Mouse (Mus musculus): ENCODE results near the gene Lrp1.
A peak's percentile ranks its signal among the peaks of the same experiment; 100 is the strongest.

Lrp1 gene

DNA sequence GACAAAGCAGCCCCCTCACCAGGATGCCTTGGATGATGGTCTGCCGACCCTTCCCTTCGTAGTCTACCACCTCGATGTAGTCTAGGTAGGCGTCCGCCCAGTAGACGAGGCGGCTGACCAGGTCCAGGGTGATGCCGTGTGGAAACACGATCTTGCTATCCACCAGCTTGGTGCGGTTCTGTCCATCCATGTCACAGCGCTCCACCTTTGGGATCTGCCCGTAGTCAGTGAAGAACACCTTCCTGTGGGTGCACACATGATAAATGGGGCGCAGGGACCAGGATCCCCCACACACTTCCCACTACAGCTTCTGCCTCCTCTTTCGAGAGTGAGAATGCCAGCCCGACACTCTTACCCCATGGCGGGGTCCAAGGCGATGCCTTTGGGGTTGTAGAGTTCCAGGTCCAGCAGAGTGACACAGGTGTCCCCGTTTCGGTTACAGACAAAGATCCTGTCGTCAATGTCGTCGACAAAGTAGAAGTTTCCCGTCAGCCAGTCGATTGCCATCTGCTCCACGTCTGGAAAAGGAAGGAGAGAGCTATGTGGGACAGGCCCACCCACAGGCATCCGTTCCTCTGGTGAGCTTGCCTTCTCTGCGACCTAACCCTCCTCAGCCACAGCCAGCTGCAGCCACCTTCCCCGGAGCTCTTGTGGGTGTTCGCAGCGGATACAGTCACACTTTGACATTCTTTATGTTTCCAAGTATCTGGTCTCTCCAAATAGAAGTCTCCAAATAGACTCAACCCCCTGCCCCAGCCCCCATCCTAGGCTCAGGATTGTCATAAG, 25.8 kb downstream of the Lrp1 start:
- DNase-seq (ENCODE audit: low read depth in 1 of 2, low spot score in 2 of 2) = no peak

DNA sequence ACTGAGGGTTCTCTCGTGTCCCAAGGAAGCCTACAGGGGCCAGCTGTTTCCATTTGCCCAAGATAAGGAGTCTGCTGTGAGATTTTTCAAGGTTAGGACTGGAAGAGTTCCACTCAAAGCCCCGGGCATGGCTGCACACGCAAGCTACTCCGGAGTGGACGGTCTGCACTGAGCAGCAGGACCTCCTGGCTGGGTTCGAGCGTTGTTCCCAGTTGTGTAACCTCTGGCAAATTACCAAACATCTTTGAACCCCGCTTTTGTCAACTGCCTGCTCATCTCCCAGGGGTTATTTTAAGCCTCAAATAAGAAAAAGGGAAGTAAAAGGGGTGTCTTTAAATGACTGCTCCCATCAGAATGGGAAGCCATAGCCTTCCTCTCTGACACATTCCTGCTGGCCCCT, 26.5 kb downstream of the Lrp1 start:
- DNase-seq (ENCODE audit: low read depth in 1 of 2, low spot score in 2 of 2) = peak in 1 of 2 experiments; percentile 52

- no peak for DNase-seq (ENCODE audit: low read depth in 1 of 2, low spot score in 2 of 2)
Measured at GRCm38 (mm10) chr10:127592850-127593249, 28.1 kb downstream of the Lrp1 start.

GRCm38 (mm10) chr10:127592423-127592822, 28.5 kb downstream of the Lrp1 start:
- no peak for DNase-seq (ENCODE audit: low read depth in 1 of 2, low spot score in 2 of 2)

- no peak for DNase-seq (ENCODE audit: low read depth in 1 of 2, low spot score in 2 of 2)
Measured at GRCm38 (mm10) chr10:127591514-127591913, 29.4 kb downstream of the Lrp1 start.

DNA sequence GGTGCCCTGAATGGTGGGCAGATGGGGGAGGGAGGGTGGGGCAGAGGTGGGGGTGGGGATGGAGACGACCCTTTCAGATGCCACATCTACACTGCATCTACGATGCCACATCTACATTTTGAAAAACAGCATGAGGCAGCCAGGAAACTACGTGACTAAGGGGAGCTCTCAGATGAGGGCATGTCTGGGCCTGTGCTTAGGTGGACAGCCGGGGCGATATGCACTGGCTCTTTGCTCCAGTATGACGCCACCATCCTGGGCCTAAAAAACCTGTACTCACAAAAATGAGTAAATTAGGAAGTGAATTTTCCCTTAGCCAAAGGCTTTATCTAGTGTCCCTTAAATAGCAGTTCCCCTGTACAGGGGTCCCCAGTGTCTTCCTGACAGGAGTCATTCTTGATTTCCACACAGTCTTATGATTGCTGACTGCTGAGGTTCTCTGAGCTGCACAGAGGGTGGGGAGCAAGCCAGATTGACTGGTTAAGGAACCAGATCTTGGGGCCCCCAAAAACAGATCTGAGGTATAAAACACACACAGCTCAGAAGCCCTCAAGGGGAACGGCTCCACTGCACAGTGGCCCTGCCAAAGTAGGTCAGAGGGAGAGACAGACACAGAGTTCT, 30.0 kb downstream of the Lrp1 start:
- no peak for DNase-seq (ENCODE audit: low read depth in 1 of 2, low spot score in 2 of 2)

GRCm38 (mm10) chr10:127590256-127590655, 30.7 kb downstream of the Lrp1 start:
- peak in 1 of 2 experiments; percentile 18 for DNase-seq (ENCODE audit: low read depth in 1 of 2, low spot score in 2 of 2)

DNA sequence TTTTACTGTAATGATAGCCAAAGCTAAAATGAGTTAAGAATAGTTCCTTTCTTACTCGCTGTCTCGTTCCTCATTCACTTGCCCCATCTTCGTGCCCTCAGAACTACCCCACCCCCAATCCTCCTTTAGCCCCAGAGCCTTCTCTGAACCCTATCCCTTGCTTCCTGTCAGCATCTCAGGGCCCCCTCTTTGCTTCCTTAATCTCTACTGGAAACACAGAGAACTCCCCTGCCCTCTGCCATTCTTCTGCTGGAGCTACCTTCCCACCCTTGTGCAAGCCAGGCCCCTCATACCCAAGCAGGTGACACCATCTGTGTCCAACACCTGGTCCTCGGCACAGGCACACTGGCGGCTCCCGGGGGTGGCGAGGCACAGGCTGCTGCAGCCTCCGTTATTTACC, 33.2 kb downstream of the Lrp1 start:
- peak in 1 of 2 experiments; percentile 21 for DNase-seq (ENCODE audit: low read depth in 1 of 2, low spot score in 2 of 2)

- DNase-seq (ENCODE audit: low read depth in 1 of 2, low spot score in 2 of 2) = no peak
Measured at GRCm38 (mm10) chr10:127586209-127586608, 34.7 kb downstream of the Lrp1 start.

DNA sequence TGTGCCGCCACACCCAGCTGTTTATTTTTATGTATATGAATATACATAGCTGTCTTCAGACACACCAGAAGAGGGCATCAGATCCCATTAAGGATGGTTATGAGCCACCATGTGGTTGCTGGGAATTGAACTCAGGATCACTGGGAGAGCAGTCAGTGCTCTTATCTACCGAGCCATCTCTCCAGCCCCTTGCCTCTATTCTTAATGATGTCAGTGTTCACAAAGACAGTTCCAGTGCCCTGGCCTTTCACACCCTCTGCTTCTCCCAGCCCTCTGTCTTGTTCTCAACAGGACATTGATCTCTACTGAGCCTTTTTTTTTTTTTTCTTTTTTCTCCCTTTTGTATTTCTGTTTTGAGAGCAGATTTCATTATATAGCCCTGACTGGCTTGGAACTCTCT, 35.4 kb downstream of the Lrp1 start:
- no peak for DNase-seq (ENCODE audit: low read depth in 1 of 2, low spot score in 2 of 2)

GRCm38 (mm10) chr10:127583649-127584048, 37.3 kb downstream of the Lrp1 start:
- DNase-seq (ENCODE audit: low read depth in 1 of 2, low spot score in 2 of 2) = no peak

DNA sequence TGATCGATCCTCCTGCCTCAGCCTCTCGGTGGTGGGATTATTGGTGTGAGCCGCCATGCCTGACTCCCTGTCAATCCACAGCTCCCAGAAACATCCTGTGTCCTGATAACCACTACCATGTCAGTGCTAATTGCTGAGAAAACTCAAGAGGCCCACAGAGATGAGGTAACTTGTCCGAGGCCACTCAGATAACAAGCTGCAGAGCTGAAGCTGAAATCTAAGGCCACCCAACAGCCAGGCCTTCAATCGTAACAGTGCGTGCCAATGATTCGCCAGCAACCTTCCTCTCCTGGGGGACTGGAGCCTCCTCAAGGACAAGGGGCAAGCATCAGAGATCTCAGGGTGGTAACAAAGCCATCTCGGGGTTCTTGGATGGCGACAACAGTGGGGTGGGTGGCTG, 39.7 kb downstream of the Lrp1 start:
- DNase-seq (ENCODE audit: low read depth in 1 of 2, low spot score in 2 of 2) = no peak

DNA sequence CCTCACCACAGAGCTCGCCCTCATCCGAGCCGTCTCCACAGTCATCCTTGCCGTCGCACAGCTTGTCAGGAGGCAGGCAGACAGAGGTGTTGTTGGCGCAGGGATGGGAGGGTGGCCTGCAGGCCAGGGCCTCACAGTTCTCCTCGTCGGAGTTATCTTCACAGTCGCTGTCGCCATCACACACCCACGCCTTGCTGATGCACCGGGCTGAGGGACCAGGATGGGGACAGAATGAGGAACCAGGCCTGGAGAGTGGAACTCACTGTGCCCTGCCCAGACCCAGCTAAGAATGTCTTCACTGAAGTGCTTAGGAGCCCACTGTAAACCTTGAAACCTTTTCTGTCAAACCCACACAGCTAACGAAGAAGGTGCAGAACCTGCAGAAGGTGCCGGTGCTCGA, 43.0 kb downstream of the Lrp1 start:
- DNase-seq (ENCODE audit: low read depth in 1 of 2, low spot score in 2 of 2) = peak in 1 of 2 experiments; percentile 40

GRCm38 (mm10) chr10:127577156-127577555, 43.8 kb downstream of the Lrp1 start:
- DNase-seq (ENCODE audit: low read depth in 1 of 2, low spot score in 2 of 2) = no peak

- peak in 1 of 2 experiments; percentile 68 for DNase-seq (ENCODE audit: low read depth in 1 of 2, low spot score in 2 of 2)
Measured at GRCm38 (mm10) chr10:127576381-127576961, 44.5 kb downstream of the Lrp1 start.

DNA sequence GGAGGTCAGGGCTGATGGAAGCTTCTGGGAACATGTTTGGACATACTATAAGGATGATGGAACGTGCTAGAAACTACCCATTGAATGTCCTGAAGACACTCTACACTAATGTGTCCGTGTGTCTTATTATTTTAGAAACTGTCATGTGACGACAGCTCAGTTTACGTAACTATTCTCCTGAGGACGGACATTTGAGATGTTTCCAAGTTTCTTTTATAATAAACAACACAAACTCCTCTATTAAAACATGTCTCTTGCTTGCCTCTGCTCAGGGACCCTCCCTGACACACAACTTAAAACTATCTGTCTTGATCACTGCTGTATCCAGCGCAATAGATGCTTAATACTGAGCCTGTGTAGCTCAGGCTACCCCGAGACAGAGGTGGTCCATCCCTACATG, 45.2 kb downstream of the Lrp1 start:
- DNase-seq (ENCODE audit: low read depth in 1 of 2, low spot score in 2 of 2) = no peak

- DNase-seq (ENCODE audit: low read depth in 1 of 2, low spot score in 2 of 2) = no peak
Measured at GRCm38 (mm10) chr10:127572281-127572680, 48.7 kb downstream of the Lrp1 start.

DNA sequence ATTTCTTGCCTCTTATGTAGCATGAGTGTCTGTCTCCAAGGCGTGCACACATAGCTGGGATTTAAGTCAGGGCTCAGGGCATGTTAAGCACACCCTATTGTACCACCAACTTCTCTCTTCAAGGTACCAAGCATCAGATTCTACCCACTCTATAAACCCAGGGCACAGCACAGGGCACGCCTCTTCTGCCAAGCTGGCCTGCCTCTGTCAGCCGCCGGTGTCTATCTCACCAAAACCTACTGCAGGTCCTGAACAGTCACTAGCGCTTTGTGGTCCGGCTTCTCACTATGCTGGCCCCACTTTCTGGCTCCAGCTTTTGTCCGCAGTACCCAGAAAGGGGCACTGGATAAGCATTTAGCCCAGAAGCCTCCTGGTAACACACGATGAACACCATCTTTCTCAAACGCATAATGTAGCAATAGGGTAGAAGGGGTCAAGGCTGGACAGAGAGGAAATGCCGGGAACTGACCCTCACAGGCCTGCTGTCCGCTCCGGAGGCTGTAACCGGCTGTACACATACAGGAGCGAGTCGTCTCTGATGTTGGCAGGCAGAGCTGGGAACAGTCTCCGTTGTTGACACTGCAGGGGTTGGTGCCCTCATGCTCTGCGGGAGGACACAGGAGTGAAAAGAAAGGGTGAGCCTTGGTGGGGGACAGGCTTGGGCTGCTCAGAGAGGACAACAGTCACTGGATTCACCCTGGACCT, 49.9 kb downstream of the Lrp1 start:
- no peak for DNase-seq (ENCODE audit: low read depth in 1 of 2, low spot score in 2 of 2)

DNA sequence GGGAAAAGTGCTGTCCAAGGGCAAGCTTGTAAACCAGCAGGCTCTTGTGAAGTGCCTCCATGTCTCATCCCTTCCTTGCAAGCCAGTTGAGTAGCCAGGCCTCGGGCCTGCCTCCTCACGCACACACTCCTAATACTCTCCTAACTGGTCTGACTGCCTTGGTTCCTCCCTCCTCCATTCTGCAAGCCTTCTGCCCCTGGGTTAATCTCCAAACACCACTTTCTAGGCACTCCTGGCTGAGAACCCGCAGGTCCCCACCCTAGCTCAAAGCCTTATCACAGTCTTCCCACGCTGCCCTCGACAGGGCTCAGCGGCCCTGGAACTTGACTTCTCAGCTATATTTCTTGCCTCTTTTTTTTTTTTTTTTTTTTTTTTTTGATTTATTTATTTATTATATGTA, 50.6 kb downstream of the Lrp1 start:
- no peak for DNase-seq (ENCODE audit: low read depth in 1 of 2, low spot score in 2 of 2)

- DNase-seq (ENCODE audit: low read depth in 1 of 2, low spot score in 2 of 2) = peak; percentile 28 to 51
Measured at GRCm38 (mm10) chr10:127569450-127569849, 51.5 kb downstream of the Lrp1 start.

DNA sequence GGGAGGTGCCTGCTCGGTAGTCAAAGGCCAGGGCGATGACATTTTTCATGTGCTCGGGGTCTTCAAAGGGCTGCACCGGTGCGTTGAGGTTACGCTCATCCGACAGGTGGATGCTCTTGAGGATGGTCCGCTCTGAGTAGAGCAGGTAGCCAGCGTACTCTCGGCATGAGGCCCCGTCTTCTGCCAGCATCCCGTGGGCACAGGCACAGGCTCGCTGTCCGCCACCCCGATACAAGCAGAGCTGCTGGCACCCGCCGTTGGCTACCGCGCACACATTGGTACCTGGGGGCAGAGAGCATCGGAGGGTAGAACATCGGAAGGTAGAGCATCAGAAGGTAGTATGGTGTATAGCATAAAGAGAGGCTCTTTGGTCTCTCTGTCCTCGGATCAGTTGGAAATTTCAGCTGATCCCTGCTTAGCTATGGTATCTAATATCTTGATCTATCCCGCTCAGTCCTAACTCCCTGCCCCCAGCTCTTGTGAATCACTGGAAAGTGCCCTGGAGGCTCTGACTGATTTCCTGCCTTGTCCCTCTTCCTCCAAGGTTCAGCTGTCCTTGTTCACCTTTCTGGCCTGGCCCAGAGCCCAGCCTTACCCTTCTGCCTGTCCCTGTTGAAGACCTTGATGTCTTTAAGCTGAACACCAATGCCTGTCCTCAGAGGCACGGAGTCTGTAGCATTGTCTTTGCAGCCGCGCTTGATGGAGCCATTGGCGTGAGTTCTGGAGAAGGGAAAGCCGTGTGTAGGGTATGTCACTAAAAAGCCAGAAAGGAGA, 54.2 kb downstream of the Lrp1 start:
- DNase-seq (ENCODE audit: low read depth in 1 of 2, low spot score in 2 of 2) = no peak

All from monocyte, adult 2 months (primary cell).